Mouse (Mus musculus) lung, postnatal 0 days (tissue): Measurements from ENCODE around the gene Arhgef38. TPM values are rescaled to one million over a fixed set of nuclear protein-coding genes. Genes with fewer than 3 reads are reported as not detected.
A peak's percentile ranks its signal among the peaks of the same experiment; 100 is the strongest.

Source experiments
- ATAC-seq: fragments of 200-750 bp; cut with Nextera tagmentation; 2 replicates; pipeline ENCODE4 v1.8.0; 2017; ENCODE audit warnings: moderate library complexity
- DNase-seq: peaks from one replicate; pipeline ENCODE4 v3.0.0-alpha.2; 2016; ENCODE audit warnings: low spot score
- H3K27ac ChIP-seq: fragments of 300-500 bp; sonication (generic); 2 replicates; pipeline ENCODE4 v1.5.1; 2014; ENCODE audit warnings: antibody characterized with exemption, mild to moderate bottlenecking, low read length, mixed read lengths
- H3K27me3 ChIP-seq: fragments of 300-500 bp; sonication (generic); replicated peaks from 2 replicates; pipeline ENCODE4 v1.6.1; 2014; ENCODE audit warnings: low read length, mixed read lengths; ENCODE audit not compliant: insufficient read depth
- H3K36me3 ChIP-seq: fragments of 300-500 bp; sonication (generic); 2 replicates; pipeline ENCODE4 v1.6.1; 2014; ENCODE audit warnings: low read length, mixed read lengths; ENCODE audit not compliant: insufficient read depth
- H3K4me1 ChIP-seq: fragments of 300-500 bp; sonication (generic); 2 replicates; pipeline ENCODE4 v1.6.1; 2014; ENCODE audit warnings: antibody characterized with exemption, low read depth, low read length, mixed read lengths; ENCODE audit not compliant: insufficient read depth
- H3K4me2 ChIP-seq: fragments of 300-500 bp; sonication (generic); replicated peaks from 2 replicates; pipeline ENCODE4 v1.6.1; 2014; ENCODE audit warnings: low read depth, mild to moderate bottlenecking, low read length, moderate library complexity, mixed read lengths
- H3K4me3 ChIP-seq: fragments of 300-500 bp; sonication (generic); 2 replicates; pipeline ENCODE4 v1.5.1; 2014; ENCODE audit warnings: low read depth, low read length
- H3K9ac ChIP-seq: fragments of 300-500 bp; sonication (generic); replicated peaks from 2 replicates; pipeline ENCODE4 v1.6.1; 2014; ENCODE audit warnings: low read depth, mild to moderate bottlenecking
- H3K9me3 ChIP-seq: fragments of 300-500 bp; sonication (generic); 2 replicates; pipeline ENCODE4 v1.6.1; 2016; ENCODE audit warnings: low read length, mixed read lengths
- CTCF ChIP-seq: IDR thresholded peaks from 2 replicates; pipeline ENCODE4 v1.5.1; 2016; ENCODE audit warnings: antibody characterized with exemption, mild to moderate bottlenecking
- EP300 ChIP-seq: IDR thresholded peaks from 2 replicates; pipeline ENCODE4 v1.6.1; 2016; ENCODE audit warnings: antibody characterized with exemption, mild to moderate bottlenecking, control low read depth
- whole genome bisulfite sequencing: fragments of 180-500 bp; shearing (Covaris S2); extraction: QIAGEN DNeasy Blood & Tissue Kit; methylation state at CpG from one replicate; pipeline ENCODE4 v1.1.7; 2014; 5-methylcytosine and 5-hydroxymethylcytosine counted together
- polyA plus RNA-seq: library from polyadenylated mRNA; unstranded; fragments of >200 nt; fragmentation: Nextera tagmentation; extraction: Ambion mirVana; gene quantifications from 2 replicates; pipeline ENCODE4 v1.2.1, GENCODE M21; 2015

Arhgef38 gene
- polyA plus RNA-seq, 1 experiment from 2014 or later: 3.6 TPM

GRCm38 (mm10) chr3:133085858-133086257 is 148.9 kb downstream of the Arhgef38 start:
- 50% methylated on average over 3 of the region's 3 CpGs for WGBS
- Histone ChIP-seq H3K4me3 (no peak overlapping the region), H3K36me3 (no peaks in the 10 kb centered on the region), H3K27me3 (no peaks in the 10 kb centered on the region), H3K9ac (no peak overlapping the region), H3K4me2 (no peak overlapping the region), H3K9me3 (no peaks in the 10 kb centered on the region), H3K4me1 (no peaks in the 10 kb centered on the region), H3K27ac (no peak overlapping the region)
- peak; percentile 79 for DNase-seq
- ATAC-seq: peak; percentile 64
- TF ChIP-seq EP300 (no peak), CTCF (peak; percentile 69)

GRCm38 (mm10) chr3:133082736-133083135 is 152.0 kb downstream of the Arhgef38 start:
- Histone ChIP-seq H3K9me3 (no peaks in the 10 kb centered on the region), H3K4me3 (no peak overlapping the region), H3K36me3 (no peaks in the 10 kb centered on the region), H3K4me1 (no peaks in the 10 kb centered on the region), H3K9ac (no peak overlapping the region), H3K27me3 (no peaks in the 10 kb centered on the region), H3K4me2 (no peak overlapping the region), H3K27ac (no peak overlapping the region)
- DNase-seq (peak; percentile 58), ATAC-seq (peak; percentile 75)
- TF ChIP-seq CTCF (no peak), EP300 (no peak)
- WGBS: 72% methylated on average over 5 of the region's 5 CpGs

- no peak overlapping the region for H3K9ac ChIP-seq
Observed at GRCm38 (mm10) chr3:133075560-133075959, 159.2 kb downstream of the Arhgef38 start.

More at GRCm38 (mm10) chr3:133075560-133075959, 159.2 kb downstream of the Arhgef38 start:
- H3K36me3 ChIP-seq: no peaks in the 10 kb centered on the region
- no peak overlapping the region for H3K27ac ChIP-seq
- H3K4me2 ChIP-seq: no peak overlapping the region
- H3K27me3 ChIP-seq: no peaks in the 10 kb centered on the region
- no peak for ATAC-seq
- no peak overlapping the region for H3K4me3 ChIP-seq
- H3K4me1 ChIP-seq: no peaks in the 10 kb centered on the region
- 83% methylated on average over 10 of the region's 10 CpGs for WGBS
- DNase-seq: no peak
- no peaks in the 10 kb centered on the region for H3K9me3 ChIP-seq
- no peak for TF ChIP-seq CTCF
- TF ChIP-seq EP300: no peak

Other genes starting within 250 kb of the Arhgef38 start
- 15.8 and 17.0 TPM in 2 replicates for gene Ints12, start 143.1 kb downstream of the Arhgef38 start, polyA plus RNA-seq
- gene Gstcd, start 142.9 kb downstream of the Arhgef38 start, polyA plus RNA-seq: 2.0 TPM in 2 replicates
- gene Ppa2, start 75.2 kb upstream of the Arhgef38 start, polyA plus RNA-seq: 94.1 and 104 TPM in 2 replicates